Mouse (Mus musculus): ENCODE measurements around the gene Pcolce2. TPM values are rescaled to one million over a fixed set of nuclear protein-coding genes. Genes with fewer than 3 reads are reported as not detected.

Gene Pcolce2
- polyA plus RNA-seq, 1 experiment from 2014 or later, result 3.2 TPM

- no peak for DNase-seq (ENCODE audit: low spot score)
- Histone ChIP-seq H3K27me3 (ENCODE audit: control insufficient read depth, insufficient read depth, low read length) (no peaks in the 10 kb centered on the region), H3K27ac (ENCODE audit: low read depth, low read length) (no peak overlapping the region), H3K36me3 (ENCODE audit: control insufficient read depth, insufficient read depth, low read length) (no peaks in the 10 kb centered on the region), H3K9me3 (ENCODE audit: control insufficient read depth, low read length) (no peaks in the 10 kb centered on the region), H3K4me1 (replicated peaks; ENCODE audit: control insufficient read depth, insufficient read depth, low read length) (no peaks in the 10 kb centered on the region), H3K4me3 (ENCODE audit: low read depth, low read length) (no peak overlapping the region), H3K9ac (ENCODE audit: low read length) (no peak overlapping the region), H3K4me2 (ENCODE audit: low read depth, low read length, severe bottlenecking) (no peak overlapping the region)
- no peak for ATAC-seq (replicated peaks; ENCODE audit: low FRiP score)
- 67% methylated on average over 5 of the region's 5 CpGs for WGBS
Observed at GRCm38 (mm10) chr9:95607196-95607595, 30.2 kb upstream of the Pcolce2 start.

GRCm38 (mm10) chr9:95612246-95612768, 25.1 kb upstream of the Pcolce2 start:
- Histone ChIP-seq H3K9me3 (ENCODE audit: control insufficient read depth, low read length) (no peaks in the 10 kb centered on the region), H3K9ac (ENCODE audit: low read length) (no peak overlapping the region), H3K27me3 (ENCODE audit: control insufficient read depth, insufficient read depth, low read length) (no peaks in the 10 kb centered on the region), H3K4me2 (ENCODE audit: low read depth, low read length, severe bottlenecking) (no peak overlapping the region), H3K36me3 (ENCODE audit: control insufficient read depth, insufficient read depth, low read length) (no peaks in the 10 kb centered on the region), H3K4me3 (ENCODE audit: low read depth, low read length) (no peak overlapping the region), H3K4me1 (replicated peaks; ENCODE audit: control insufficient read depth, insufficient read depth, low read length) (no peaks in the 10 kb centered on the region), H3K27ac (ENCODE audit: low read depth, low read length) (no peak overlapping the region)
- DNase-seq (ENCODE audit: low spot score) (no peak), ATAC-seq (replicated peaks; ENCODE audit: low FRiP score) (no peak)
- WGBS, result 87% methylated on average over 8 of the region's 8 CpGs

- Histone ChIP-seq H3K36me3 (ENCODE audit: control insufficient read depth, insufficient read depth, low read length) (no peaks in the 10 kb centered on the region), H3K9me3 (ENCODE audit: control insufficient read depth, low read length) (no peaks in the 10 kb centered on the region), H3K27me3 (ENCODE audit: control insufficient read depth, insufficient read depth, low read length) (no peaks in the 10 kb centered on the region), H3K27ac (ENCODE audit: low read depth, low read length) (no peak overlapping the region), H3K4me3 (ENCODE audit: low read depth, low read length) (no peak overlapping the region), H3K4me2 (ENCODE audit: low read depth, low read length, severe bottlenecking) (peak overlapping the region; percentile 26; the same call in 1 of the 2 replicates), H3K9ac (ENCODE audit: low read length) (no peak overlapping the region), H3K4me1 (replicated peaks; ENCODE audit: control insufficient read depth, insufficient read depth, low read length) (no peaks in the 10 kb centered on the region)
- DNase-seq (ENCODE audit: low spot score) (no peak), ATAC-seq (replicated peaks; ENCODE audit: low FRiP score) (no peak)
- WGBS, result 12% methylated on average over 9 of the region's 9 CpGs
Observed at GRCm38 (mm10) chr9:95613426-95614127, 23.8 kb upstream of the Pcolce2 start.

- no peak overlapping the region for H3K4me3 ChIP-seq (ENCODE audit: low read depth, low read length)
- H3K9me3 ChIP-seq (ENCODE audit: control insufficient read depth, low read length), result no peaks in the 10 kb centered on the region
- H3K9ac ChIP-seq (ENCODE audit: low read length), result no peak overlapping the region
- ATAC-seq (replicated peaks; ENCODE audit: low FRiP score) (no peak), DNase-seq (ENCODE audit: low spot score) (no peak)
- H3K4me2 ChIP-seq (ENCODE audit: low read depth, low read length, severe bottlenecking), result no peak overlapping the region
- H3K36me3 ChIP-seq (ENCODE audit: control insufficient read depth, insufficient read depth, low read length), result no peaks in the 10 kb centered on the region
- no peaks in the 10 kb centered on the region for H3K4me1 ChIP-seq (replicated peaks; ENCODE audit: control insufficient read depth, insufficient read depth, low read length)
- 85% methylated on average over 14 of the region's 14 CpGs for WGBS
- H3K27me3 ChIP-seq (ENCODE audit: control insufficient read depth, insufficient read depth, low read length), result no peaks in the 10 kb centered on the region
- H3K27ac ChIP-seq (ENCODE audit: low read depth, low read length), result no peak overlapping the region
Observed at GRCm38 (mm10) chr9:95614861-95615615, 22.4 kb upstream of the Pcolce2 start.

- WGBS, result 83% methylated on average over 3 of the region's 3 CpGs
- H3K4me1 ChIP-seq (replicated peaks; ENCODE audit: control insufficient read depth, insufficient read depth, low read length), result no peaks in the 10 kb centered on the region
- ATAC-seq (replicated peaks; ENCODE audit: low FRiP score), result no peak
- no peaks in the 10 kb centered on the region for H3K27me3 ChIP-seq (ENCODE audit: control insufficient read depth, insufficient read depth, low read length)
- H3K36me3 ChIP-seq (ENCODE audit: control insufficient read depth, insufficient read depth, low read length), result no peaks in the 10 kb centered on the region
- H3K4me2 ChIP-seq (ENCODE audit: low read depth, low read length, severe bottlenecking), result no peak overlapping the region
- H3K27ac ChIP-seq (ENCODE audit: low read depth, low read length), result no peak overlapping the region
- no peaks in the 10 kb centered on the region for H3K9me3 ChIP-seq (ENCODE audit: control insufficient read depth, low read length)
- H3K9ac ChIP-seq (ENCODE audit: low read length), result no peak overlapping the region
- DNase-seq (ENCODE audit: low spot score), result no peak
- no peak overlapping the region for H3K4me3 ChIP-seq (ENCODE audit: low read depth, low read length)
Observed at GRCm38 (mm10) chr9:95615961-95616360, 21.4 kb upstream of the Pcolce2 start.

GRCm38 (mm10) chr9:95618572-95618971, 18.8 kb upstream of the Pcolce2 start:
- Histone ChIP-seq H3K36me3 (ENCODE audit: control insufficient read depth, insufficient read depth, low read length) (no peaks in the 10 kb centered on the region), H3K4me3 (ENCODE audit: low read depth, low read length) (no peak overlapping the region), H3K4me1 (replicated peaks; ENCODE audit: control insufficient read depth, insufficient read depth, low read length) (no peaks in the 10 kb centered on the region), H3K9ac (ENCODE audit: low read length) (no peak overlapping the region), H3K27me3 (ENCODE audit: control insufficient read depth, insufficient read depth, low read length) (no peaks in the 10 kb centered on the region), H3K9me3 (ENCODE audit: control insufficient read depth, low read length) (no peaks in the 10 kb centered on the region), H3K27ac (ENCODE audit: low read depth, low read length) (no peak overlapping the region), H3K4me2 (ENCODE audit: low read depth, low read length, severe bottlenecking) (no peak overlapping the region)
- no peak for DNase-seq (ENCODE audit: low spot score)
- WGBS, result 86% methylated on average over 1 of the region's 1 CpGs
- no peak for ATAC-seq (replicated peaks; ENCODE audit: low FRiP score)

- no peak overlapping the region for H3K27ac ChIP-seq (ENCODE audit: low read depth, low read length)
- 92% methylated on average over 3 of the region's 3 CpGs for WGBS
- no peaks in the 10 kb centered on the region for H3K27me3 ChIP-seq (ENCODE audit: control insufficient read depth, insufficient read depth, low read length)
- no peaks in the 10 kb centered on the region for H3K4me1 ChIP-seq (replicated peaks; ENCODE audit: control insufficient read depth, insufficient read depth, low read length)
- H3K4me3 ChIP-seq (ENCODE audit: low read depth, low read length), result no peak overlapping the region
- H3K4me2 ChIP-seq (ENCODE audit: low read depth, low read length, severe bottlenecking), result no peak overlapping the region
- no peaks in the 10 kb centered on the region for H3K36me3 ChIP-seq (ENCODE audit: control insufficient read depth, insufficient read depth, low read length)
- H3K9me3 ChIP-seq (ENCODE audit: control insufficient read depth, low read length), result no peaks in the 10 kb centered on the region
- H3K9ac ChIP-seq (ENCODE audit: low read length), result no peak overlapping the region
- ATAC-seq (replicated peaks; ENCODE audit: low FRiP score) (no peak), DNase-seq (ENCODE audit: low spot score) (no peak)
Observed at GRCm38 (mm10) chr9:95624072-95624471, 13.3 kb upstream of the Pcolce2 start.

- H3K4me3 ChIP-seq (ENCODE audit: low read depth, low read length), result no peak overlapping the region
- no peak overlapping the region for H3K9ac ChIP-seq (ENCODE audit: low read length)
- H3K4me1 ChIP-seq (replicated peaks; ENCODE audit: control insufficient read depth, insufficient read depth, low read length), result no peaks in the 10 kb centered on the region
- no peaks in the 10 kb centered on the region for H3K27me3 ChIP-seq (ENCODE audit: control insufficient read depth, insufficient read depth, low read length)
- no peaks in the 10 kb centered on the region for H3K36me3 ChIP-seq (ENCODE audit: control insufficient read depth, insufficient read depth, low read length)
- ATAC-seq (replicated peaks; ENCODE audit: low FRiP score) (no peak), DNase-seq (ENCODE audit: low spot score) (no peak)
- WGBS, result 89% methylated on average over 6 of the region's 6 CpGs
- H3K9me3 ChIP-seq (ENCODE audit: control insufficient read depth, low read length), result no peaks in the 10 kb centered on the region
- no peak overlapping the region for H3K27ac ChIP-seq (ENCODE audit: low read depth, low read length)
- no peak overlapping the region for H3K4me2 ChIP-seq (ENCODE audit: low read depth, low read length, severe bottlenecking)
Observed at GRCm38 (mm10) chr9:95628439-95628948, 8.9 kb upstream of the Pcolce2 start.
